Comparison of ENCODE assay signal across 7 mouse cellular contexts in genomic region chr3:85572502-85572901, GRCm38 (mm10). TPM values are rescaled to one million over a fixed set of nuclear protein-coding genes. Genes with fewer than 3 reads are reported as not detected.
A peak's percentile ranks its signal among the peaks of the same experiment; 100 is the strongest.
DNase-seq lines count a peak whose midpoint lies in the region; ATAC-seq and TF ChIP-seq lines count a peak whose summit lies in the region.
"Not testable (repeated sequence)": the region's sequence is repeated elsewhere in the genome, so short reads cannot be mapped to it uniquely, and the experiment has no call there.

No protein-coding gene starts in this region.

- peak; percentile 88 for TF ChIP-seq POLR2A in CH12.LX (IDR thresholded peaks at IDR 0.05; ENCODE audit: low read depth, low read length)
- TF ChIP-seq POLR2A in liver, adult 2 months (IDR thresholded peaks at IDR 0.05; ENCODE audit: extremely low read depth, insufficient read depth, low read length): not testable (repeated sequence)

- 91% methylated on average over 8 of the region's 8 CpGs for WGBS in liver, adult 2 months
- WGBS in liver, embryonic 14.5 days (ENCODE audit: insufficient replicate concordance): 76% methylated on average over 8 of the region's 8 CpGs

- not testable (repeated sequence) for H3K79me2 ChIP-seq in CH12.LX (replicated peaks; ENCODE audit: control insufficient read depth, extremely low read depth, insufficient read depth, poor library complexity, severe bottlenecking); liver, adult 2 months (ENCODE audit: control insufficient read depth, insufficient read depth, low read length)

- in situ Hi-C loops in CH12.LX (cut with MboI; ENCODE audit: low pct_ligation_motif_present, low pct_unique_long_range_greater_than_20kb, low sequenced_read_pairs): loop anchor here (25.0 kb wide), 1 partner anchor 635 kb away; no protein-coding TSS in a partner anchor

- dilution Hi-C loops in CH12.LX (cut with MboI; ENCODE audit: extremely low pct_ligation_motif_present, extremely low pct_unique_long_range_greater_than_20kb, low sequenced_read_pairs): not testable (repeated sequence)

- H3K27ac ChIP-seq in CH12.LX (ENCODE audit: insufficient read depth, low read depth): peak overlapping the region; percentile 83
- peak overlapping the region; percentile 11 for H3K27ac ChIP-seq in liver, adult 2 months (replicated peaks; ENCODE audit: insufficient read depth, low read depth, low read length)
- not testable (repeated sequence) for H3K27ac ChIP-seq in liver, embryonic 14.5 days

- TF ChIP-seq CTCF in CH12.LX (conservative IDR thresholded peaks at IDR 0.05 in 1 of 2, IDR thresholded peaks at IDR 0.05 in 1 of 2; ENCODE audit: low read depth in 2 of 2, low read length in 2 of 2); liver, adult 2 months (IDR thresholded peaks at IDR 0.05; ENCODE audit: low read depth, low read length); liver, embryonic 14.5 days (IDR thresholded peaks at IDR 0.05; ENCODE audit: low read depth): not testable (repeated sequence)

- H3K9ac ChIP-seq in CH12.LX (ENCODE audit: insufficient read depth, low read depth): peak overlapping the region; percentile 83
- not testable (repeated sequence) for H3K9ac ChIP-seq in liver, adult 2 months (ENCODE audit: low read depth, low read length); liver, embryonic 14.5 days (replicated peaks)

- peak overlapping the region; percentile 47 to 85 (median 67) for H3K4me3 ChIP-seq in CH12.LX (replicated peaks in 1 of 3; ENCODE audit: low read depth in 2 of 3, low read length in 2 of 3, poor library complexity in 1 of 3)
- H3K4me3 ChIP-seq in liver, adult 2 months (ENCODE audit: insufficient read depth, low read depth, low read length); liver, embryonic 14.5 days (ENCODE audit: insufficient read depth in 1 of 2, low read depth in 2 of 2, low read length in 2 of 2): not testable (repeated sequence)

- TF ChIP-seq RAD21 in CH12.LX (IDR thresholded peaks at IDR 0.05; ENCODE audit: low read depth, low read length): not testable (repeated sequence)

- DNase-seq in 3134 (ENCODE audit: extremely low read depth, insufficient read length, low spot score) (peak; percentile 15), CH12.LX (ENCODE audit: extremely low read depth) (peak; percentile 86), R1 (ENCODE audit: low read depth, low spot score) (peak; percentile 11)
- peak; percentile 54 for DNase-seq in cerebellum, adult 11-12 months
- DNase-seq in kidney, adult 11 months: peak; percentile 5
- DNase-seq in liver, adult 2 months (ENCODE audit: extremely low read depth, low read depth, low spot score): peak; percentile 49
- not testable (repeated sequence) for DNase-seq in liver, embryonic 14.5 days (ENCODE audit: low read depth in 3 of 3, low spot score in 3 of 3)

- peak overlapping the region; percentile 66; the same call in 1 of the 2 replicates for H3K4me2 ChIP-seq in CH12.LX (ENCODE audit: insufficient read depth, low read depth, poor library complexity, severe bottlenecking)
- peak overlapping the region; percentile 68; the same call in 1 of the 2 replicates for H3K4me2 ChIP-seq in liver, embryonic 14.5 days (ENCODE audit: low read depth)

- peaks cover 0 to 36% of the 10 kb centered on the region in 2 experiments; a peak in 2 of 4 replicates for H3K4me1 ChIP-seq in CH12.LX (ENCODE audit: control insufficient read depth in 1 of 2, insufficient read depth in 2 of 2)
- H3K4me1 ChIP-seq in liver, adult 2 months (ENCODE audit: control insufficient read depth, insufficient read depth, low read length); liver, embryonic 14.5 days (replicated peaks; ENCODE audit: control insufficient read depth in 2 of 2, insufficient read depth in 2 of 2, low read length in 1 of 2): not testable (repeated sequence)

- not testable (repeated sequence) for TF ChIP-seq EP300 in CH12.LX (IDR thresholded peaks at IDR 0.05; ENCODE audit: low read length); liver, embryonic 14.5 days (IDR thresholded peaks at IDR 0.05; ENCODE audit: low read depth)

- not testable (repeated sequence) for H3K27me3 ChIP-seq in CH12.LX (replicated peaks); liver, adult 2 months (ENCODE audit: control insufficient read depth, insufficient read depth, low read length); liver, embryonic 14.5 days (ENCODE audit: control insufficient read depth, insufficient read depth, low read length)

- peaks cover 4 to 14% of the 10 kb centered on the region in 2 experiments for H3K36me3 ChIP-seq in CH12.LX (replicated peaks in 1 of 2; ENCODE audit: control insufficient read depth in 1 of 2, insufficient read depth in 1 of 2, low read length in 1 of 2)
- not testable (repeated sequence) for H3K36me3 ChIP-seq in liver, adult 2 months (ENCODE audit: control insufficient read depth, insufficient read depth, low read length); liver, embryonic 14.5 days (replicated peaks; ENCODE audit: control insufficient read depth, insufficient read depth, low read depth)

- not testable (repeated sequence) for H3K9me3 ChIP-seq in CH12.LX (replicated peaks; ENCODE audit: low read length); liver, embryonic 14.5 days (ENCODE audit: control insufficient read depth, low read length)

- not testable (repeated sequence) for ATAC-seq in liver, embryonic 14.5 days (ENCODE audit: insufficient read depth)

TF ChIP-seq in CH12.LX, 34 proteins besides CTCF, POLR2A, EP300 and RAD21:
- TF ChIP-seq MAFK (IDR thresholded peaks at IDR 0.05; ENCODE audit: insufficient replicate concordance, low read length) (peak; percentile 98), HCFC1 (IDR thresholded peaks at IDR 0.05; ENCODE audit: low read depth, low read length) (peak; percentile 68), KAT2A (IDR thresholded peaks at IDR 0.05; ENCODE audit: insufficient replicate concordance, low read length) (0 out of 2 replicates have a peak, but pooled peaks have one; percentile 57), ZC3H11A (IDR thresholded peaks at IDR 0.05; ENCODE audit: low read depth, low read length) (peak; percentile 75), NELFE (IDR thresholded peaks at IDR 0.05; ENCODE audit: low read depth, low read length) (peak; percentile 78), POLR2AphosphoS2 (IDR thresholded peaks at IDR 0.05; ENCODE audit: low read depth, low read length) (0 out of 2 replicates have a peak, but pooled peaks have one; percentile 79), TCF12 (IDR thresholded peaks at IDR 0.05; ENCODE audit: low read depth, low read length) (0 out of 2 replicates have a peak, but pooled peaks have one; percentile 42), TBP (conservative IDR thresholded peaks at IDR 0.05; ENCODE audit: low read depth, low read length) (peak; percentile 95), NRF1 (IDR thresholded peaks at IDR 0.05; ENCODE audit: low read depth, low read length) (0 out of 2 replicates have a peak, but pooled peaks have one; percentile 14), ELF1 (IDR thresholded peaks at IDR 0.05; ENCODE audit: low read depth, low read length) (peak; percentile 36; the same call in 1 of the 2 replicates)
TF ChIP-seq in CH12.LX: peak in this region for 10; not testable (repeated sequence) for 24.

RNA-seq across cellular contexts. Expression of gene Gatb, which starts 1.4 kb away (rescaled TPM):
- total RNA-seq in CH12.LX (2012; rRNA removed) (25.9 and 31.9 TPM in 2 replicates), CH12.LX (2014; rRNA removed) (39.8 and 41.9 TPM in 2 replicates)
- polyA plus RNA-seq in CH12.LX (2012; ENCODE audit: insufficient read length, low read depth): 27.4 and 30.9 TPM in 2 replicates
- total RNA-seq in liver, adult 2 months (2014; rRNA removed): 33.2 and 39.5 TPM in 2 replicates
- 15.3 and 17.1 TPM in 2 replicates for polyA plus RNA-seq in liver, adult 2 months (2012; rRNA removed)
- 5.7 and 6.4 TPM in 2 replicates for polyA plus RNA-seq in liver, embryonic 14.5 days (2012; rRNA removed)
- 15.2 and 15.9 TPM in 2 replicates for polyA plus RNA-seq in liver, embryonic 14.5 days (2014; fragmentation: Nextera tagmentation; extraction: Ambion mirVana)
